ENCODE assay signal across 10 mouse cellular contexts in genomic region chr3:87971489-87972202, GRCm38 (mm10). TPM values are rescaled to one million over a fixed set of nuclear protein-coding genes. Genes with fewer than 3 reads are reported as not detected.
DNase-seq lines count a peak whose midpoint lies in the region; ATAC-seq and TF ChIP-seq lines count a peak whose summit lies in the region.
"Had no signal": no experiment of that assay in that cellular context is flagged by ENCODE, and none has a peak within 500 bp of the region (broad histone marks: within the 10 kb centered on the region; RNA-seq: fewer than 3 reads in every experiment).

No protein-coding gene starts in this region.

- intact Hi-C loops in heart, postnatal 14 days (cut with DNase I): no loop called here

- H3K27ac ChIP-seq in heart, embryonic 10.5 days: peak overlapping the region; percentile 91
- H3K27ac ChIP-seq in ES-Bruce4 (ENCODE audit: insufficient read depth, low read length): no peak overlapping the region
- peak overlapping the region; percentile 72 for H3K27ac ChIP-seq in forebrain, embryonic 16.5 days (ENCODE audit: low read length)
- no peak overlapping the region for H3K27ac ChIP-seq in liver, embryonic 16.5 days (ENCODE audit: low read length)

- H3K4me3 ChIP-seq in heart, embryonic 10.5 days: peak overlapping the region; percentile 71
- H3K4me3 ChIP-seq in ES-Bruce4 (ENCODE audit: low read depth, low read length): peak overlapping the region; percentile 70
- peak overlapping the region; percentile 70 for H3K4me3 ChIP-seq in forebrain, embryonic 16.5 days (replicated peaks; ENCODE audit: low read length)
- H3K4me3 ChIP-seq in liver, embryonic 16.5 days (ENCODE audit: low read depth, low read length): peak overlapping the region; percentile 50

- TF ChIP-seq POLR2A in ES-Bruce4 (IDR thresholded peaks at IDR 0.05; ENCODE audit: insufficient read depth, low read length): no peak

- no peak for DNase-seq in heart, embryonic 10.5 days (ENCODE audit: low spot score)
- DNase-seq in heart, postnatal 14 days: no peak
- no peak for DNase-seq in cerebellum, adult 9-10 months
- DNase-seq in gastrocnemius, adult 18-20 months (ENCODE audit: low spot score): no peak
- no peak for DNase-seq in frontal cortex, postnatal 25 days (ENCODE audit: low spot score in 2 of 2)

- TF ChIP-seq CTCF in ES-Bruce4 (IDR thresholded peaks at IDR 0.05; ENCODE audit: low read depth, low read length): no peak

- H3K9ac ChIP-seq in ES-Bruce4 (ENCODE audit: low read depth, poor library complexity, severe bottlenecking): peak overlapping the region; percentile 51
- peak overlapping the region; percentile 66 for H3K9ac ChIP-seq in forebrain, embryonic 16.5 days (replicated peaks; ENCODE audit: low read depth, low read length)
- H3K9ac ChIP-seq in liver, embryonic 16.5 days (ENCODE audit: low read depth, low read length): peak overlapping the region; percentile 34; the same call in 1 of the 2 replicates

- H3K9me3 ChIP-seq in heart, embryonic 10.5 days: no peaks in the 10 kb centered on the region
- H3K9me3 ChIP-seq in ES-Bruce4 (replicated peaks; ENCODE audit: control insufficient read depth, insufficient read depth, low read length, poor library complexity, severe bottlenecking): no peaks in the 10 kb centered on the region
- H3K9me3 ChIP-seq in forebrain, embryonic 16.5 days (ENCODE audit: control insufficient read depth, low read length): no peaks in the 10 kb centered on the region
- H3K9me3 ChIP-seq in liver, embryonic 16.5 days (replicated peaks; ENCODE audit: control insufficient read depth, low read length): no peaks in the 10 kb centered on the region

- ATAC-seq in forebrain, embryonic 16.5 days: peak; percentile 13; the same call in 1 of the 2 replicates
- 0 out of 2 replicates have a peak, but pooled peaks have one; percentile 3 for ATAC-seq in liver, embryonic 16.5 days (ENCODE audit: low read depth)

- peaks cover 47% of the 10 kb centered on the region for H3K4me1 ChIP-seq in heart, embryonic 10.5 days
- H3K4me1 ChIP-seq in ES-Bruce4 (ENCODE audit: control insufficient read depth, insufficient read depth, low read length): peaks cover 1% of the 10 kb centered on the region
- H3K4me1 ChIP-seq in forebrain, embryonic 16.5 days (replicated peaks; ENCODE audit: control insufficient read depth, insufficient read depth, low read length): peaks cover 46% of the 10 kb centered on the region
- peaks cover 9% of the 10 kb centered on the region for H3K4me1 ChIP-seq in liver, embryonic 16.5 days (ENCODE audit: control insufficient read depth, low read depth, low read length)

- H3K4me2 ChIP-seq in forebrain, embryonic 16.5 days (ENCODE audit: low read length): peak overlapping the region; percentile 96
- H3K4me2 ChIP-seq in liver, embryonic 16.5 days (ENCODE audit: low read depth, low read length): peak overlapping the region; percentile 49

- peaks cover 22% of the 10 kb centered on the region for H3K36me3 ChIP-seq in heart, embryonic 10.5 days
- no peaks in the 10 kb centered on the region for H3K36me3 ChIP-seq in ES-Bruce4 (ENCODE audit: control insufficient read depth, insufficient read depth, low read length, poor library complexity, severe bottlenecking)
- no peaks in the 10 kb centered on the region for H3K36me3 ChIP-seq in forebrain, embryonic 16.5 days (ENCODE audit: control insufficient read depth, insufficient read depth)
- no peaks in the 10 kb centered on the region for H3K36me3 ChIP-seq in liver, embryonic 16.5 days (ENCODE audit: control insufficient read depth, insufficient read depth)
- H3K36me3 ChIP-seq: G1E had no signal

- no peak for TF ChIP-seq EP300 in ES-Bruce4 (IDR thresholded peaks at IDR 0.05; ENCODE audit: insufficient read depth, low read depth, low read length)

- peaks cover 28% of the 10 kb centered on the region for H3K27me3 ChIP-seq in heart, embryonic 10.5 days (ENCODE audit: insufficient read depth, poor library complexity, severe bottlenecking)
- H3K27me3 ChIP-seq in ES-Bruce4 (ENCODE audit: control insufficient read depth, insufficient read depth, low read length, poor library complexity, severe bottlenecking): peaks cover 10% of the 10 kb centered on the region
- no peaks in the 10 kb centered on the region; the same call in 1 of the 2 replicates for H3K27me3 ChIP-seq in forebrain, embryonic 16.5 days (replicated peaks; ENCODE audit: control insufficient read depth, insufficient read depth, low read length)
- H3K27me3 ChIP-seq in liver, embryonic 16.5 days (ENCODE audit: control insufficient read depth, insufficient read depth, low read depth, low read length): peaks cover 49% of the 10 kb centered on the region

- WGBS in heart, embryonic 10.5 days: under 1% methylated on average over 60 of the region's 60 CpGs
- under 1% methylated on average over 60 of the region's 60 CpGs for WGBS in forebrain, embryonic 16.5 days
- 2% methylated on average over 59 of the region's 60 CpGs for WGBS in liver, embryonic 16.5 days (ENCODE audit: insufficient replicate concordance)

RNA-seq across cellular contexts. Expression of gene Nes, which starts 0.8 kb away (rescaled TPM):
- 25.0 and 28.8 TPM in 2 replicates for polyA plus RNA-seq in heart, embryonic 10.5 days (2016; fragmentation: Nextera tagmentation; extraction: Ambion mirVana)
- total RNA-seq in heart, postnatal 14 days (2021): 10 to 100 TPM; 32.5 to 39.0 TPM
- 34.5 and 36.0 TPM in 2 replicates for polyA plus RNA-seq in ES-Bruce4 (2011; ENCODE audit: insufficient read depth, insufficient read length, low read depth, missing spikeins)
- polyA plus RNA-seq in forebrain, embryonic 16.5 days (2015; fragmentation: Nextera tagmentation; extraction: Ambion mirVana): 35.7 and 41.6 TPM in 2 replicates
- 1.2 and 1.4 TPM in 2 replicates for polyA plus RNA-seq in liver, embryonic 16.5 days (2015; fragmentation: Nextera tagmentation; extraction: Ambion mirVana)
- 10 to 100 TPM; 10.8 to 24.9 TPM for total RNA-seq in gastrocnemius, adult 18-20 months (2021)

RNA-seq across cellular contexts. Expression of gene Crabp2, which starts 23.2 kb away (rescaled TPM):
- 35.8 and 126 TPM in 2 replicates for polyA plus RNA-seq in heart, embryonic 10.5 days (2016; fragmentation: Nextera tagmentation; extraction: Ambion mirVana)
- total RNA-seq in heart, postnatal 14 days (2021): under 1 TPM; 0.31 to 0.56 TPM
- polyA plus RNA-seq in ES-Bruce4 (2011; ENCODE audit: insufficient read depth, insufficient read length, low read depth, missing spikeins): 11.9 and 12.0 TPM in 2 replicates
- polyA plus RNA-seq in forebrain, embryonic 16.5 days (2015; fragmentation: Nextera tagmentation; extraction: Ambion mirVana): 18.9 and 19.4 TPM in 2 replicates
- polyA plus RNA-seq in liver, embryonic 16.5 days (2015; fragmentation: Nextera tagmentation; extraction: Ambion mirVana): 0.09 and 0.25 TPM in 2 replicates
- total RNA-seq in gastrocnemius, adult 18-20 months (2021): under 1 TPM in 1 of 2 experiments, not detected in 1; 0.57 TPM
- total RNA-seq: hematopoietic stem cell, adult 5-6 weeks had no signal
- polyA plus RNA-seq: G1E had no signal

RNA-seq across cellular contexts. Expression of gene Bcan, which starts 28.4 kb away (rescaled TPM):
- polyA plus RNA-seq in heart, embryonic 10.5 days (2016; fragmentation: Nextera tagmentation; extraction: Ambion mirVana): 0.05 TPM in 1 of 2 replicates, not detected in the other
- under 1 TPM; 0.15 to 0.29 TPM for total RNA-seq in heart, postnatal 14 days (2021)
- 1.1 TPM in 2 replicates for polyA plus RNA-seq in ES-Bruce4 (2011; ENCODE audit: insufficient read depth, insufficient read length, low read depth, missing spikeins)
- polyA plus RNA-seq in forebrain, embryonic 16.5 days (2015; fragmentation: Nextera tagmentation; extraction: Ambion mirVana): 34.8 and 43.6 TPM in 2 replicates
- polyA plus RNA-seq in liver, embryonic 16.5 days (2015; fragmentation: Nextera tagmentation; extraction: Ambion mirVana): 0.04 TPM in 1 of 2 replicates, not detected in the other
- not detected for total RNA-seq in gastrocnemius, adult 18-20 months (2021)
- total RNA-seq: G1E; hematopoietic stem cell, adult 5-6 weeks had no signal
- polyA plus RNA-seq: G1E had no signal

RNA-seq across cellular contexts. Expression of gene Rrnad1, which starts 41.1 kb away (rescaled TPM):
- polyA plus RNA-seq in heart, embryonic 10.5 days (2016; fragmentation: Nextera tagmentation; extraction: Ambion mirVana): 16.8 and 21.0 TPM in 2 replicates
- total RNA-seq in heart, postnatal 14 days (2021): 1 to 10 TPM; 6.9 to 8.5 TPM
- polyA plus RNA-seq in ES-Bruce4 (2011; ENCODE audit: insufficient read depth, insufficient read length, low read depth, missing spikeins): 14.9 and 18.8 TPM in 2 replicates
- polyA plus RNA-seq in forebrain, embryonic 16.5 days (2015; fragmentation: Nextera tagmentation; extraction: Ambion mirVana): 18.4 and 23.5 TPM in 2 replicates
- polyA plus RNA-seq in liver, embryonic 16.5 days (2015; fragmentation: Nextera tagmentation; extraction: Ambion mirVana): 5.2 and 5.7 TPM in 2 replicates
- total RNA-seq in gastrocnemius, adult 18-20 months (2021): 1 to 10 TPM; 3.2 to 3.4 TPM

RNA-seq across cellular contexts. Expression of gene Isg20l2, which starts 41.5 kb away (rescaled TPM):
- 39.6 and 55.1 TPM in 2 replicates for polyA plus RNA-seq in heart, embryonic 10.5 days (2016; fragmentation: Nextera tagmentation; extraction: Ambion mirVana)
- 10 to 100 TPM; 15.7 TPM for total RNA-seq in heart, postnatal 14 days (2021)
- polyA plus RNA-seq in ES-Bruce4 (2011; ENCODE audit: insufficient read depth, insufficient read length, low read depth, missing spikeins): 64.3 and 68.4 TPM in 2 replicates
- polyA plus RNA-seq in forebrain, embryonic 16.5 days (2015; fragmentation: Nextera tagmentation; extraction: Ambion mirVana): 43.5 and 49.4 TPM in 2 replicates
- polyA plus RNA-seq in liver, embryonic 16.5 days (2015; fragmentation: Nextera tagmentation; extraction: Ambion mirVana): 17.2 and 17.5 TPM in 2 replicates
- 1 to 10 TPM; 6.3 to 8.1 TPM for total RNA-seq in gastrocnemius, adult 18-20 months (2021)

Comparison
In these comparisons a context has a peak if more than half of its experiments do, and no peak if none do; other contexts are left out.
1. H3K27ac ChIP-seq: peak in heart, embryonic 10.5 days (single experiment) and forebrain, embryonic 16.5 days (single experiment); none in ES-Bruce4 (single experiment) and liver, embryonic 16.5 days (single experiment).
2. RNA of gene Nes, which starts 0.8 kb away (polyA plus RNA-seq): 35.7 to 41.6 TPM in forebrain, embryonic 16.5 days, 34.5 to 36.0 TPM in ES-Bruce4 and 25.0 to 28.8 TPM in heart, embryonic 10.5 days; 1.2 to 1.4 TPM in liver, embryonic 16.5 days; every median in the first group is over 10 times any median in the second.
3. RNA of gene Crabp2, which starts 23.2 kb away (polyA plus RNA-seq): 35.8 to 126 TPM in heart, embryonic 10.5 days, 18.9 to 19.4 TPM in forebrain, embryonic 16.5 days and 11.9 to 12.0 TPM in ES-Bruce4; 0.09 to 0.25 TPM in liver, embryonic 16.5 days; every median in the first group is over 10 times any median in the second.
4. RNA of gene Bcan, which starts 28.4 kb away (polyA plus RNA-seq): 34.8 to 43.6 TPM in forebrain, embryonic 16.5 days; 1.1 TPM in ES-Bruce4, 0.05 TPM in heart, embryonic 10.5 days and 0.04 TPM in liver, embryonic 16.5 days; every median in the first group is over 10 times any median in the second.
5. Peak in every context shown above with its lines, with median percentiles within 50 percentile points of each other: H3K4me3 ChIP-seq and H3K9ac ChIP-seq.